In genomic region chr3:137019971-137020634, GRCm38 (mm10) we compare ENCODE assay signal across 20 mouse cellular contexts.
A peak's percentile ranks its signal among the peaks of the same experiment; 100 is the strongest.
DNase-seq lines count a peak whose midpoint lies in the region; ATAC-seq lines count a peak whose summit lies in the region.
"Had no signal": no experiment of that assay in that cellular context is flagged by ENCODE, and none has a peak within 500 bp of the region (broad histone marks: within the 10 kb centered on the region; RNA-seq: fewer than 3 reads in every experiment).

No protein-coding gene starts in this region.

- H3K9ac ChIP-seq in midbrain, embryonic 11.5 days (ENCODE audit: low read length), result no peak overlapping the region
- no peak overlapping the region for H3K9ac ChIP-seq in midbrain, embryonic 16.5 days (ENCODE audit: low read depth, low read length)
- H3K9ac ChIP-seq: embryonic facial prominence, embryonic 12.5 days; liver, postnatal 0 days had no signal

- H3K4me2 ChIP-seq in midbrain, embryonic 11.5 days, result no peak overlapping the region
- no peak overlapping the region for H3K4me2 ChIP-seq in midbrain, embryonic 16.5 days (ENCODE audit: low read length)
- H3K4me2 ChIP-seq: embryonic facial prominence, embryonic 12.5 days had no signal

- 47% methylated on average over 3 of the region's 3 CpGs for WGBS in midbrain, embryonic 11.5 days
- WGBS in midbrain, embryonic 16.5 days, result 15% methylated on average over 3 of the region's 3 CpGs

- ATAC-seq in frontal cortex, adult (ENCODE audit: low TSS enrichment), result peak; percentile 20; the same call in 1 of the 2 replicates
- peak; percentile 57 for ATAC-seq in midbrain, embryonic 11.5 days (ENCODE audit: low FRiP score)
- ATAC-seq in midbrain, embryonic 16.5 days, result no peak
- ATAC-seq: liver, postnatal 0 days had no signal

- H3K4me1 ChIP-seq in midbrain, embryonic 11.5 days (ENCODE audit: control insufficient read depth, insufficient read depth, low read length), result no peaks in the 10 kb centered on the region
- no peaks in the 10 kb centered on the region for H3K4me1 ChIP-seq in midbrain, embryonic 16.5 days (ENCODE audit: control insufficient read depth, insufficient read depth, low read length)
- H3K4me1 ChIP-seq: embryonic facial prominence, embryonic 12.5 days; heart, embryonic 10.5 days; hindbrain, embryonic 10.5 days; limb, embryonic 10.5 days had no signal

- H3K9me3 ChIP-seq in midbrain, embryonic 11.5 days (ENCODE audit: control insufficient read depth, low read length), result no peaks in the 10 kb centered on the region
- no peaks in the 10 kb centered on the region for H3K9me3 ChIP-seq in midbrain, embryonic 16.5 days (replicated peaks; ENCODE audit: control insufficient read depth, low read length, poor library complexity, severe bottlenecking)
- H3K9me3 ChIP-seq: embryonic facial prominence, embryonic 12.5 days; heart, embryonic 10.5 days; hindbrain, embryonic 10.5 days; limb, embryonic 10.5 days had no signal

- DNase-seq in frontal cortex, adult 2 months (ENCODE audit: extremely low spot score in 1 of 2, low spot score in 1 of 2), result no peak
- no peak for DNase-seq in midbrain, embryonic 11.5 days (ENCODE audit: low spot score, missing footprints)
- DNase-seq in fat pad, adult 2 months (ENCODE audit: extremely low read depth, low read depth, low spot score), result peak; percentile 58
- peak; percentile 9 for DNase-seq in skeletal muscle tissue, adult 2 months (ENCODE audit: low read depth, low spot score)
- DNase-seq in thymus, postnatal 0 days (ENCODE audit: low spot score), result no peak
- DNase-seq: adrenal gland, postnatal 36 days; B cell, adult 2 months; cerebellum, adult 8-10 months; kidney, adult 2 months; kidney, postnatal 14 days; liver, postnatal 0 days; lung, postnatal 10 days; thymus, postnatal 4 days had no signal

- H3K27me3 ChIP-seq in midbrain, embryonic 11.5 days (ENCODE audit: control insufficient read depth, insufficient read depth, low read length), result no peaks in the 10 kb centered on the region
- H3K27me3 ChIP-seq in midbrain, embryonic 16.5 days (ENCODE audit: control insufficient read depth, insufficient read depth, low read depth, low read length), result no peaks in the 10 kb centered on the region
- H3K27me3 ChIP-seq: embryonic facial prominence, embryonic 12.5 days had no signal

- H3K36me3 ChIP-seq in midbrain, embryonic 11.5 days (ENCODE audit: control insufficient read depth, insufficient read depth, low read length), result no peaks in the 10 kb centered on the region
- H3K36me3 ChIP-seq in midbrain, embryonic 16.5 days (ENCODE audit: control insufficient read depth, insufficient read depth, low read length), result no peaks in the 10 kb centered on the region
- H3K36me3 ChIP-seq: embryonic facial prominence, embryonic 12.5 days; heart, embryonic 10.5 days; hindbrain, embryonic 10.5 days; limb, embryonic 10.5 days had no signal

- no peak overlapping the region for H3K27ac ChIP-seq in midbrain, embryonic 11.5 days (ENCODE audit: low read depth, low read length)
- no peak overlapping the region for H3K27ac ChIP-seq in midbrain, embryonic 16.5 days (ENCODE audit: low read length)
- H3K27ac ChIP-seq: embryonic facial prominence, embryonic 12.5 days; heart, embryonic 10.5 days; hindbrain, embryonic 10.5 days; limb, embryonic 10.5 days had no signal

- no peak overlapping the region for H3K4me3 ChIP-seq in midbrain, embryonic 11.5 days (ENCODE audit: low read depth, low read length)
- no peak overlapping the region for H3K4me3 ChIP-seq in midbrain, embryonic 16.5 days (ENCODE audit: low read depth, low read length)
- H3K4me3 ChIP-seq: embryonic facial prominence, embryonic 12.5 days; heart, embryonic 10.5 days; hindbrain, embryonic 10.5 days; limb, embryonic 10.5 days; myocyte had no signal

Comparison
In these comparisons a context has a peak if more than half of its experiments do, and no peak if none do; other contexts are left out.
1. DNase-seq: peak in fat pad, adult 2 months (single experiment) and skeletal muscle tissue, adult 2 months (single experiment); none in frontal cortex, adult 2 months (0 of 2), midbrain, embryonic 11.5 days (single experiment) and thymus, postnatal 0 days (single experiment).